Mouse (Mus musculus) fat pad, adult 2 months (tissue): Measurements from ENCODE around the gene Acer1.
"Not testable (repeated sequence)": the region's sequence is repeated elsewhere in the genome, so short reads cannot be mapped to it uniquely, and the experiment has no call there.

Experiments used
- DNase-seq: peaks from one replicate; pipeline ENCODE4 v3.0.0-alpha.2; 2011; ENCODE audit warnings: low read depth, low spot score; ENCODE audit errors: extremely low read depth

The Acer1 gene

GRCm38 (mm10) chr17:56952639-56953038 lies 29.3 kb downstream of the Acer1 start:
- no peak for DNase-seq

DNA sequence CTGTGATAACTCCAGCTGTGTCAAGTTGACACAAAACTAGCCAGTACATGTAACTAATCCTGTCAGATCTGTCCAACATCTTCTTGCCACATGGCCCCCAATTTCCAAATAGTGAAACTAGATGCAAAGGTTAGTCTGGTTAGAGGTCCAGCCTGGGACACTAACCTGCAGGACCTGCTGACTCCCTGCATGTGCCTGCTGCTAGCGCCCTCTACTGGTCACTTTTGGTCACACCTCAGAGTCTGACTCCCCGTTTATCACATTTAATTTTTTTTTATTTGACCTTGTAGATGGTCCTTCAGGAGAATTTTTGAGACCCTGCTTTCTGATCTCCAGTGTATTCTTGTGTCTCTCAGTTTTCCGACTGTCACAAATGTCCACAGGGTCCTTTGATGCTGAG lies 31.0 kb downstream of the Acer1 start:
- DNase-seq, result peak; percentile 37

DNA sequence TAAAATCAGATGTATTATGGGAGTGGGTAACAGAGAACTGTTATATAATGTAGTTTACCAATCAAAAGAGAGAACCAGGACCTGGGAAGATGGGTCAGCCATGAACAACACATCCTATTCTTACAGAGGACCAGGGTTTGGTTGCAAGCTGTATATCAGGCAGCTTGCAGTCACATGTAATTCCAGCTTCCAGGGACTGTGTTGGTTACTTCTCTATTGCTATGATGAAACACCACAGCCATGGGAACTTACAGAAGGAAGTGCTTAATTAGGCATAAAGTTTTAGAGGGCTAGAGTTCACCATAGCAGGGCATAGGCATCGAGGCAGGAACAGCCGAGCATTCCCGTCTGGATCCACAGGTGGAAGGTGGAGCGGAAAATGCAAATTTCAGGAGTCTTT lies 43.2 kb downstream of the Acer1 start:
- no peak for DNase-seq

GRCm38 (mm10) chr17:56936731-56937130 lies 45.2 kb downstream of the Acer1 start:
- DNase-seq, result no peak

- DNase-seq, result peak; percentile 45
Observed at GRCm38 (mm10) chr17:56935363-56936131, 46.4 kb downstream of the Acer1 start, which contains the start of gene Mllt1. Gene Mllt1 (minus strand): TSS chr17:56935415.

- no peak for DNase-seq
Observed at GRCm38 (mm10) chr17:56934545-56935330, 47.2 kb downstream of the Acer1 start.

GRCm38 (mm10) chr17:56933395-56933794 lies 48.5 kb downstream of the Acer1 start:
- DNase-seq, result no peak

DNA sequence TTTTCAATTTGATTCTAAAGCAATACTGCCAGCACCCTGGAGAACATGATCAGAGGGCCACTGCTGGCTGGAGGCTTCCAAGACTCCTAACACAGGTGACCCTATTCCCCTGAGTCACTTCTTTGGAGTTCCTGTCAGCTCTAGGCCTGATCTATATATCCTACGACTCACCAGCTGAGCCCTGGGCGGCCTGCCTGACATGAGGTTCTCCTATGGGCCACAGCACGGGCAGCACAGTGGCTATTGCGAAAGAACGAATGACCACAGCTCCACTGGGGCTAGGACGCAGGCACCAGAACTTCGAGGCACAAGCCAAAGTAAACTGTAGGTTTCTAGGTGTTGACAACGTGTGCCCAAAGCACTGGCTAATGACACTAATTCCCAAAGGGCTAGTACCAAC lies 51.9 kb downstream of the Acer1 start:
- no peak for DNase-seq

GRCm38 (mm10) chr17:56929530-56929929 lies 52.4 kb downstream of the Acer1 start:
- no peak for DNase-seq

- DNase-seq, result no peak
Observed at GRCm38 (mm10) chr17:56929101-56929500, 52.8 kb downstream of the Acer1 start.

DNA sequence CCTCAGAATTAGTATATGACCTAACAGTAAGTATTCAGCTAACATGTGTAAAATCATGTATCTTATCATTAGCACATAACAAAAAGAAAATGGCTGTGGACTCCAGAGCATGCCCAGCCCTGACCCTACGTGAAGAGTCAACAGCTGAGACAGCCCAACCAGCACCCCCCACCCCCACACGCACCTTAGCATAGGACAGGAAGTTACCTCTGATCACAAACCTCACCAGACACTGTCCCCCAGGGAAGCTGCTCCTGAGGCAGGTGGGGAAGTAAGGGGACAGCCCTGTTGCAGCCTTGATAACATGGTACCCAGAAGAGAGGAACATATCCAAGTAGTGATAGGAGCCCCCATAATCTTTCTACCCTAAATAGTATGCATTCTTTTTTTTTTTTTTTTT lies 55.9 kb downstream of the Acer1 start:
- DNase-seq, result no peak

- DNase-seq, result no peak
Observed at GRCm38 (mm10) chr17:56919725-56920124, 62.2 kb downstream of the Acer1 start.

DNA sequence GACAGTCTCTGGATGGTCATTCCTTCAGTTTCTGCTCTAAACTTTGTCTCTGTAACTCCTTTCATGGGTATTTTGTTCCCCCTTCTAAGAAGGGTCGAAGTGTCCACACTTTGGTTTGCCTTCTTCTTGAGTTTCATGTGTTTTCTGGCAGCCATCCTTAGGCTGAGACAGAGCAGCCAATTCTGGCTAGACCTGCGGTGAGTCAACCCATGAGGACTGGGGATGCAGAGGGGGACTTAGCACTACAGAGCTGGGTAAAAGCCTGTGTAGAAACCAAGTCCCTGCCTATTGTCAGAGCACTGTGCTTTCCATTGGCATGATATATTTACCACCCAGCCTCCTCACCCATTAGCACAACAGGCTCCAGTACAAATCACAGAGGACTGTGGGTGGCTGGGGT lies 64.8 kb downstream of the Acer1 start:
- no peak for DNase-seq

GRCm38 (mm10) chr17:56913444-56913843 lies 68.5 kb downstream of the Acer1 start:
- no peak for DNase-seq

DNA sequence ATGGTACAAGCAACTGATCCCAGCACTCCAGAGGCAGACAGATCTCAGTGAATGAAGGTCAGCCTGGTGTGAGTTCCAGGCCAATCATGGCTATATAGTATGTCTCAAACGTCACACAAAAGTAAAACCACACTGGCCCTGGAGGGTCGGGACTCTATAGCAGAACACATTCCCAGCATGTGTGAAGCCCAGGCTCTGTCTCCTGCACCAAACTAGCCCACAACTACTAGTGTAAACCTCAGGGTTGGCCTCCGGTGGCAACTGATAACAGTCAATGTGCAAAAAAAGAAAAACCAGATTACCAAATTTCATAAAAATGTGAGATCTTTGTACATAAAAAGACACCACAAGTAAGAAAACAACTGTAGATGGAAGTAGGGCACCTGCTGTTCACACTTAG lies 68.9 kb downstream of the Acer1 start:
- no peak for DNase-seq

DNA sequence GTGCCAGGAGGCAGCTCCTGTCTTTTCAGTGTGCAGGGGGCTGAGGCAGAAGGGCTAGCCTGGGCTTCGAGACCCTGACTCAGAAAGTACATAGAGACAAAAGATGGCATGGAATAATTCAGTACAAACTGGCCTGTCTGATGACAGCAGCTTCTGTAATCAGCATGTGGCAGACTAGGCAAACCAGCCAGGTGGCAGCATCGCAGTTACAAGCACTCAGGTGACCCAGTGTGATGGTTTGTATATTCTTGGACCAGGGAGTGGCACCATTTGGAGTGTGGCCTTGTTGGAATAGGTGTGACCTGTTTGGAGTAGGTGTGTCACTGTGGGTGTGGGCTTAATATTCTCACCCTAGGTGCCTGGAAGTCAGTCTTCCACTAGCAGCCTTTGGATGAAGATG lies 72.2 kb downstream of the Acer1 start:
- not testable (repeated sequence) for DNase-seq

GRCm38 (mm10) chr17:56907887-56908286 lies 74.0 kb downstream of the Acer1 start:
- no peak for DNase-seq

- peak; percentile 55 for DNase-seq
Observed at GRCm38 (mm10) chr17:56907096-56907495, 74.8 kb downstream of the Acer1 start.

DNA sequence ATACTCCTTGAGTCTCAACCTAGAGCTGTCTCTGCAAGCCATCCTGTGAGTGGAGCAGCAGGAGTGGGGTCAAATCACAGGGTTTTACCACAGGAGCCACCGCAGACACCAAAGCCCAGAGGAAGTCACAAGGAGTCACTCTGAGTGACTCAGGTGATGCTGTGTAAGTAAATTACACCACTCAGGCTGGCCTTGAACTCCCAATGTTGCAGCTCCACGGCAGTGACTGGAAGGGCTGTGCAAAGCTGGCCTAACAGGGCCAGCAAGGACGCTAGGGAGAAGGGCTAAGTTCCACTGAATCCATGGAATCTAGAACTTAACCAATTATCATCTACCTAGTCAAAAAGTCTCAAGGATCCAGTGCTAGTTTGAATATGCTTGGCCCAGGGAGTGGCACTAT lies 75.8 kb downstream of the Acer1 start:
- no peak for DNase-seq
